Mouse (Mus musculus) naive thymus-derived CD4-positive, alpha-beta T cell, adult 5 months (primary cell): ENCODE results near the gene Gm29094. TPM values are rescaled to one million over a fixed set of nuclear protein-coding genes. Genes with fewer than 3 reads are reported as not detected.

ENCODE experiments used
- polyA plus RNA-seq: library from polyadenylated mRNA; unstranded; fragments of 100-300 nt; shearing (Covaris generic); gene quantifications from one replicate; pipeline ENCODE4 v1.2.1, GENCODE M21; 2017

Gm29094 gene
- polyA plus RNA-seq, result 14.8 TPM

DNA sequence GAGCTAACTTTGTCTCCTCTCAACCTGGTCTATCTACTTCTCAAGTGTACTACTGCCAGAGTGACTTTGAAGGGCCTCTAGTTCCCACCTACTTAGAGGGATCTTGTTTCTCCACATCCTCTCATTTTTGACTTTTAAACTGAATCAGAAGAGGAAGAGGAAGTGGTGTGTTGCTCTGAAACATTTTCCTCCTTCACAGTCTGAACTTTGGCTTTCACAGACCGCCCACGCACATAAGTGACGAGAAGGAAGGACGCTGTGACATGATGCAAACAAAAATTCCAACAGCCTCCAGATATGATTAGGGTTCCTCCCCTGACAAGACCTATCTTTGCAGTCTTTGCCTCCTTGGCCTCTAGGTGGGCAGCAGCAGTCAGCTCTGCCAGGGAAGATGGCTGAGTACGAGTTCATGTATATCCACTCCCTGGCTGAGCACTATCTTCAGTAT is at the start of gene Gm29094, which contains the start of gene Bcl2a1b:
Gene Gm29094 (plus strand): TSS at position 411 of the 448 bp plus-strand sequence.
Gene Bcl2a1b (plus strand): TSS at position 241 of the 448 bp plus-strand sequence.

DNA sequence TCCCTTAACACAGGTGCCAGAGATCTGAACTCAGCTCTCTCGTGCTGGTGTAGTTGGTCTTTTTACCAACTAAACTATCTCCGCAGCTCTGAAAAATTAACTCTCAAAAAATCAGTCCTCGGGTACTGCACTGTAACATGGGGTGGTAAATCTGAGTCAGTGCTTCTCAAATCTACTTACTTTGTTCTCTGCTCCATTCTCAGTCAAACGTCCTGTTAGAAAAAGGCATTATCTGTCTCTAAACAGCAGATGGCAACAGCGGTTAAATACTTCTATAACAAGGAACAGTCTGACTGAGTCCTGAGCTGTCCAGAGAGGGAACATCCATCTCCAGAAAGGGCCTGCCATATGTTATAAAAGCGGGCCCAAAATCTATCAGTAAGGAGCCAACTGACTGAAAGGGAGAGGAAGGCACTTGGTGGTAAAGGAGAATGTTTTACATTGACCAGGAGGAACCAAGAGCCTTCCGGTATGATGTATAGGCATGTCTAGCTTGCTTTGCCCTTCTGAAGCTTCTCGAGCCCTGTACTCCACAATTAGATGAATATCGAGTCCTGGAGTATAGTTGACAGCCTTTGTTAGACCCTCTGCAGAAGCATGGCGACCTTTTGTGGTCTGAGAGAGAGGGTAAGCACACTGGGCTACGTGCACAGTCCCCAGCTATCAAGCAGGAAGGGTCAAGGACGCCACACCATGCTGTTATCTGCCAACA is 11.3 kb downstream of the Gm29094 start, which contains the start of gene Mthfs:
Gene Mthfs (plus strand): TSS at position 324 of the 712 bp plus-strand sequence.

Other genes with a start within 250 kb of the Gm29094 start
- gene Bcl2a1a, start 242.5 kb upstream of the Gm29094 start, polyA plus RNA-seq, result not detected
- gene Trim43b, start 106.5 kb upstream of the Gm29094 start, polyA plus RNA-seq, result 0.24 TPM
- gene Bcl2a1b, start 170 bp upstream of the Gm29094 start, polyA plus RNA-seq, result 59.2 TPM
- 38.1 TPM for gene Mthfs, start 11.3 kb downstream of the Gm29094 start, polyA plus RNA-seq